13 mouse cellular contexts compared by ENCODE assay signal in genomic region chr8:19773461-19773860, GRCm38 (mm10). TPM values are rescaled to one million over a fixed set of nuclear protein-coding genes. Genes with fewer than 3 reads are reported as not detected.
"Had no signal": no experiment of that assay in that cellular context is flagged by ENCODE, and none has a peak within 500 bp of the region (broad histone marks: within the 10 kb centered on the region; RNA-seq: fewer than 3 reads in every experiment).

No protein-coding gene starts in this region.

RNA-seq across cellular contexts. Expression of gene 4930467E23Rik, which starts 44.1 kb away (rescaled TPM):
- polyA plus RNA-seq: neural tube, embryonic 12.5 days; neural tube, embryonic 13.5 days; neural tube, embryonic 14.5 days; neural tube, embryonic 15.5 days; small intestine, adult 2 months; spleen, adult 2 months; stomach, embryonic 14.5 days; stomach, embryonic 15.5 days; stomach, embryonic 16.5 days; stomach, postnatal 0 days; thymus, adult 2 months; thymus, postnatal 0 days; urinary bladder, adult 2 months had no signal
